Mouse (Mus musculus): ENCODE data around the gene Stbd1.

- no peak for TF ChIP-seq GATA1 (IDR thresholded peaks at IDR 0.05; ENCODE audit: borderline replicate concordance, low read length)
- TF ChIP-seq FLI1 (IDR thresholded peaks at IDR 0.05; ENCODE audit: low read length) = no peak
Observed at GRCm38 (mm10) chr5:92604452-92605247, 1.8 kb downstream of the Stbd1 start.

Measured in megakaryocyte, embryonic 14.5 days (primary cell).